Mouse (Mus musculus) kidney, postnatal 0 days (tissue): Measurements from ENCODE around the gene Tpst1. TPM values are rescaled to one million over a fixed set of nuclear protein-coding genes. Genes with fewer than 3 reads are reported as not detected.

Experiments used
- ATAC-seq: fragments of 200-750 bp; cut with Nextera tagmentation; replicated peaks from 2 replicates; pipeline ENCODE4 v1.8.0; 2017; ENCODE audit warnings: low read depth, moderate number of reproducible peaks, moderate TSS enrichment, moderate library complexity; ENCODE audit not compliant: low FRiP score
- DNase-seq: peaks from one replicate; pipeline ENCODE4 v3.0.0-alpha.2; 2016; ENCODE audit warnings: low spot score
- H3K27ac ChIP-seq: fragments of 300-500 bp; sonication (generic); 2 replicates; pipeline ENCODE4 v1.5.1; 2014; ENCODE audit warnings: mild to moderate bottlenecking
- H3K27me3 ChIP-seq: fragments of 300-500 bp; sonication (generic); 2 replicates; pipeline ENCODE4 v1.6.1; 2014; ENCODE audit warnings: low read length, mixed read lengths; ENCODE audit not compliant: insufficient read depth
- H3K36me3 ChIP-seq: fragments of 300-500 bp; sonication (generic); 2 replicates; pipeline ENCODE4 v1.6.1; 2014; ENCODE audit warnings: low read length, mixed read lengths; ENCODE audit not compliant: insufficient read depth
- H3K4me1 ChIP-seq: fragments of 300-500 bp; sonication (generic); replicated peaks from 2 replicates; pipeline ENCODE4 v1.6.1; 2014; ENCODE audit warnings: antibody characterized with exemption, low read length, mixed read lengths; ENCODE audit not compliant: insufficient read depth
- H3K4me2 ChIP-seq: fragments of 300-500 bp; sonication (generic); 2 replicates; pipeline ENCODE4 v1.6.1; 2014; ENCODE audit warnings: mild to moderate bottlenecking, low read length, moderate library complexity, mixed read lengths
- H3K4me3 ChIP-seq: fragments of 300-500 bp; sonication (generic); replicated peaks from 2 replicates; pipeline ENCODE4 v1.5.1; 2014; ENCODE audit warnings: low read depth, low read length
- H3K9ac ChIP-seq: fragments of 300-500 bp; sonication (generic); 2 replicates; pipeline ENCODE4 v1.6.1; 2014; ENCODE audit warnings: low read depth, low read length
- H3K9me3 ChIP-seq: fragments of 300-500 bp; sonication (generic); replicated peaks from 2 replicates; pipeline ENCODE4 v1.6.1; 2016; ENCODE audit warnings: low read length, inconsistent platforms, mixed read lengths
- CTCF ChIP-seq: IDR thresholded peaks from 2 replicates; pipeline ENCODE4 v1.5.1; 2016; ENCODE audit warnings: antibody characterized with exemption, low read depth, mild to moderate bottlenecking, moderate library complexity
- WGBS: fragments of 180-500 bp; shearing (Covaris S2); extraction: QIAGEN DNeasy Blood & Tissue Kit; methylation state at CpG from one replicate; pipeline ENCODE4 v1.1.7; 2014; 5-methylcytosine and 5-hydroxymethylcytosine counted together
- polyA plus RNA-seq: library from polyadenylated mRNA; unstranded; fragments of >200 nt; fragmentation: Nextera tagmentation; extraction: Ambion mirVana; gene quantifications from 2 replicates; pipeline ENCODE4 v1.2.1, GENCODE M21; 2015

Gene Tpst1
- polyA plus RNA-seq, 1 experiment from 2014 or later = 66.5 TPM

- Histone ChIP-seq H3K4me3 (no peak overlapping the region), H3K9ac (no peak overlapping the region), H3K36me3 (peaks cover 5% of the 10 kb centered on the region), H3K27me3 (no peaks in the 10 kb centered on the region), H3K4me1 (no peaks in the 10 kb centered on the region), H3K27ac (no peak overlapping the region), H3K9me3 (no peaks in the 10 kb centered on the region), H3K4me2 (no peak overlapping the region)
- TF ChIP-seq CTCF = no peak
- DNase-seq (no peak), ATAC-seq (no peak)
Observed at GRCm38 (mm10) chr5:130112653-130113052, 39.5 kb downstream of the Tpst1 start.

- H3K4me2 ChIP-seq = no peak overlapping the region
- no peaks in the 10 kb centered on the region for H3K27me3 ChIP-seq
- WGBS = 90% methylated on average over 12 of the region's 12 CpGs
- no peak for DNase-seq
- no peak overlapping the region for H3K9ac ChIP-seq
- TF ChIP-seq CTCF = no peak
- no peaks in the 10 kb centered on the region for H3K9me3 ChIP-seq
- no peak overlapping the region for H3K27ac ChIP-seq
- ATAC-seq = no peak
- H3K4me1 ChIP-seq = 0 out of 2 replicates have a peak, but pooled peaks cover 4% of the 10 kb centered on the region
- peaks cover 5% of the 10 kb centered on the region for H3K36me3 ChIP-seq
- H3K4me3 ChIP-seq = no peak overlapping the region
Observed at GRCm38 (mm10) chr5:130116116-130116515, 43.0 kb downstream of the Tpst1 start.

- DNase-seq = no peak
- 0 out of 2 replicates have a peak, but pooled peaks cover 4% of the 10 kb centered on the region for H3K4me1 ChIP-seq
- no peak overlapping the region for H3K4me2 ChIP-seq
- H3K27me3 ChIP-seq = no peaks in the 10 kb centered on the region
- 84% methylated on average over 7 of the region's 7 CpGs for WGBS
- no peak overlapping the region for H3K9ac ChIP-seq
- peaks cover 5% of the 10 kb centered on the region for H3K36me3 ChIP-seq
- H3K27ac ChIP-seq = no peak overlapping the region
- H3K4me3 ChIP-seq = no peak overlapping the region
- TF ChIP-seq CTCF = no peak
- no peak for ATAC-seq
- no peaks in the 10 kb centered on the region for H3K9me3 ChIP-seq
Observed at GRCm38 (mm10) chr5:130116857-130117256, 43.7 kb downstream of the Tpst1 start.

- H3K27me3 ChIP-seq = no peaks in the 10 kb centered on the region
- 0 out of 2 replicates have a peak, but pooled peaks cover 4% of the 10 kb centered on the region for H3K4me1 ChIP-seq
- peak; percentile 60 for DNase-seq
- H3K9ac ChIP-seq = no peak overlapping the region
- H3K27ac ChIP-seq = 0 out of 2 replicates have a peak overlapping the region, but pooled peaks have one; percentile 31
- H3K4me2 ChIP-seq = no peak overlapping the region
- H3K4me3 ChIP-seq = no peak overlapping the region
- ATAC-seq = no peak
- WGBS = 64% methylated on average over 6 of the region's 6 CpGs
- H3K36me3 ChIP-seq = peaks cover 5% of the 10 kb centered on the region
- no peak for TF ChIP-seq CTCF
- H3K9me3 ChIP-seq = no peaks in the 10 kb centered on the region
Observed at GRCm38 (mm10) chr5:130117932-130118331, 44.8 kb downstream of the Tpst1 start.

- WGBS = 78% methylated on average over 3 of the region's 3 CpGs
- Histone ChIP-seq H3K4me2 (no peak overlapping the region), H3K9me3 (no peaks in the 10 kb centered on the region), H3K27ac (peak overlapping the region; percentile 47; the same call in 1 of the 2 replicates), H3K4me1 (0 out of 2 replicates have a peak, but pooled peaks cover 4% of the 10 kb centered on the region), H3K27me3 (no peaks in the 10 kb centered on the region), H3K4me3 (no peak overlapping the region), H3K36me3 (peaks cover 5% of the 10 kb centered on the region), H3K9ac (no peak overlapping the region)
- TF ChIP-seq CTCF = no peak
- ATAC-seq (no peak), DNase-seq (no peak)
Observed at GRCm38 (mm10) chr5:130119236-130119635, 46.1 kb downstream of the Tpst1 start.

GRCm38 (mm10) chr5:130120070-130120736 lies 47.1 kb downstream of the Tpst1 start:
- Histone ChIP-seq H3K4me3 (no peak overlapping the region), H3K27me3 (no peaks in the 10 kb centered on the region), H3K27ac (0 out of 2 replicates have a peak overlapping the region, but pooled peaks have one; percentile 4), H3K9me3 (no peaks in the 10 kb centered on the region), H3K4me2 (no peak overlapping the region), H3K9ac (no peak overlapping the region), H3K4me1 (0 out of 2 replicates have a peak, but pooled peaks cover 4% of the 10 kb centered on the region), H3K36me3 (no peaks in the 10 kb centered on the region)
- WGBS = 84% methylated on average over 12 of the region's 12 CpGs
- ATAC-seq = no peak
- DNase-seq = no peak
- no peak for TF ChIP-seq CTCF
